Mouse (Mus musculus) layer of hippocampus, adult 9-10 months (tissue): Measurements from ENCODE around the gene Ablim1.

ENCODE experiments used
- DNase-seq: peaks from one replicate; pipeline ENCODE4 v3.0.0; 2022; ENCODE audit warnings: low spot score

The Ablim1 gene

GRCm38 (mm10) chr19:57124138-57124519, 190.6 kb downstream of the Ablim1 start:
- DNase-seq = no peak

GRCm38 (mm10) chr19:57123503-57124137, 191.1 kb downstream of the Ablim1 start:
- no peak for DNase-seq

GRCm38 (mm10) chr19:57122261-57122660, 192.5 kb downstream of the Ablim1 start:
- DNase-seq = no peak

GRCm38 (mm10) chr19:57121036-57121435, 193.7 kb downstream of the Ablim1 start:
- DNase-seq = no peak

- no peak for DNase-seq
These were observed 195.1 kb downstream of the Ablim1 start for GRCm38 (mm10) chr19:57119661-57120060.

- peak; percentile 69 for DNase-seq
These were observed 195.7 kb downstream of the Ablim1 start for GRCm38 (mm10) chr19:57118785-57119565.

- DNase-seq = no peak
These were observed 197.0 kb downstream of the Ablim1 start for GRCm38 (mm10) chr19:57117751-57118150.

GRCm38 (mm10) chr19:57116871-57117501, 197.7 kb downstream of the Ablim1 start:
- no peak for DNase-seq

- no peak for DNase-seq
These were observed 199.0 kb downstream of the Ablim1 start for GRCm38 (mm10) chr19:57115670-57116069.

GRCm38 (mm10) chr19:57114951-57115350, 199.8 kb downstream of the Ablim1 start:
- no peak for DNase-seq

GRCm38 (mm10) chr19:57113975-57114374, 200.7 kb downstream of the Ablim1 start:
- DNase-seq = no peak

GRCm38 (mm10) chr19:57112816-57113406, 201.8 kb downstream of the Ablim1 start:
- no peak for DNase-seq

GRCm38 (mm10) chr19:57112231-57112815, 202.4 kb downstream of the Ablim1 start:
- DNase-seq = no peak

- DNase-seq = no peak
These were observed 203.4 kb downstream of the Ablim1 start for GRCm38 (mm10) chr19:57111301-57111700.

GRCm38 (mm10) chr19:57109620-57110019, 205.1 kb downstream of the Ablim1 start:
- DNase-seq = no peak

- no peak for DNase-seq
These were observed 208.2 kb downstream of the Ablim1 start for GRCm38 (mm10) chr19:57106513-57106912.

GRCm38 (mm10) chr19:57106031-57106430, 208.7 kb downstream of the Ablim1 start:
- DNase-seq = no peak

GRCm38 (mm10) chr19:57105156-57105555, 209.6 kb downstream of the Ablim1 start:
- DNase-seq = no peak

- no peak for DNase-seq
These were observed 210.5 kb downstream of the Ablim1 start for GRCm38 (mm10) chr19:57104171-57104748.

- DNase-seq = no peak
These were observed 211.3 kb downstream of the Ablim1 start for GRCm38 (mm10) chr19:57103360-57103958.

GRCm38 (mm10) chr19:57101986-57102385, 212.7 kb downstream of the Ablim1 start:
- DNase-seq = no peak
